Mouse (Mus musculus) ES-Bruce4 (cell line): Measurements from ENCODE around the gene Pate2.

Source experiments
- CTCF ChIP-seq: IDR thresholded peaks from one replicate; pipeline ENCODE4 v1.8.1; 2011; ENCODE audit warnings: low read depth, low read length
- POLR2A ChIP-seq: IDR thresholded peaks from one replicate; pipeline ENCODE4 v1.8.1; 2011; ENCODE audit warnings: low read length; ENCODE audit not compliant: insufficient read depth

DNA sequence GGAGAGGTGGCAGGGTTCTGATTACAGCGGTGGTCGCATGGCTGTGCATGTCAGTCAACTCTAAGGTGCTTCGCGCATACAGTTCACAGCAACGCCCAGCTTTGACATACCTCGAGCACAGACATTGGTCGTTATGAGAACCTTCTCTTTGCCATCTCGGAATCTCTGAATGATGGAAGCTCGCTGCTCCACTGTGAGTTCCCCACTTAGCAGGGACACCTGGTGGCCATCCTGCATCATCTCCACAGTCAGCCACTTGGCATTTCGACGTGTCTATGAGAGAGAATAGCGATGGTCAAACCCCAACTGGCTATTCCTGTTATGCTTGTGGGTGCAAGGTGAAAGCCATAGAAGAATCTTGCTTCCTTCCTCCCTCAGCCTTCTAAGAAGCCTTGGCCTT is 24.4 kb upstream of the Pate2 start:
- peak; percentile 15 for TF ChIP-seq CTCF
- no peak for TF ChIP-seq POLR2A
